Mouse (Mus musculus): Measurements from ENCODE around the gene Sstr3. TPM values are rescaled to one million over a fixed set of nuclear protein-coding genes. Genes with fewer than 3 reads are reported as not detected.

Gene Sstr3
- polyA plus RNA-seq, 1 experiment from 2014 or later: not detected

GRCm38 (mm10) chr15:78587050-78587994 lies 42.8 kb upstream of the Sstr3 start:
- Histone ChIP-seq H3K27ac (ENCODE audit: low read depth, low read length) (no peak overlapping the region), H3K9ac (ENCODE audit: low read depth, low read length) (no peak overlapping the region), H3K36me3 (ENCODE audit: control insufficient read depth, insufficient read depth, low read length) (no peaks in the 10 kb centered on the region), H3K4me2 (no peak overlapping the region), H3K4me3 (ENCODE audit: low read depth, low read length) (no peak overlapping the region), H3K4me1 (replicated peaks; ENCODE audit: control insufficient read depth, insufficient read depth, low read length) (peaks cover 2% of the 10 kb centered on the region), H3K9me3 (ENCODE audit: control insufficient read depth, low read length) (no peaks in the 10 kb centered on the region), H3K27me3 (replicated peaks; ENCODE audit: control insufficient read depth, insufficient read depth, low read length) (no peaks in the 10 kb centered on the region)
- 51% methylated on average over 18 of the region's 18 CpGs for WGBS
- ATAC-seq (replicated peaks; ENCODE audit: low FRiP score) (peak; percentile 61), DNase-seq (ENCODE audit: low spot score) (peak; percentile 77)

- no peak overlapping the region for H3K27ac ChIP-seq (ENCODE audit: low read depth, low read length)
- H3K4me3 ChIP-seq (ENCODE audit: low read depth, low read length): no peak overlapping the region
- no peaks in the 10 kb centered on the region for H3K9me3 ChIP-seq (ENCODE audit: control insufficient read depth, low read length)
- H3K4me1 ChIP-seq (replicated peaks; ENCODE audit: control insufficient read depth, insufficient read depth, low read length): peaks cover 8% of the 10 kb centered on the region
- no peak for ATAC-seq (replicated peaks; ENCODE audit: low FRiP score)
- H3K4me2 ChIP-seq: no peak overlapping the region
- no peak for DNase-seq (ENCODE audit: low spot score)
- H3K9ac ChIP-seq (ENCODE audit: low read depth, low read length): no peak overlapping the region
- H3K27me3 ChIP-seq (replicated peaks; ENCODE audit: control insufficient read depth, insufficient read depth, low read length): no peaks in the 10 kb centered on the region
- no peaks in the 10 kb centered on the region for H3K36me3 ChIP-seq (ENCODE audit: control insufficient read depth, insufficient read depth, low read length)
- WGBS: 84% methylated on average over 7 of the region's 7 CpGs
Observed at GRCm38 (mm10) chr15:78585404-78585803, 40.9 kb upstream of the Sstr3 start.

GRCm38 (mm10) chr15:78583352-78583751 lies 38.9 kb upstream of the Sstr3 start:
- no peak overlapping the region for H3K4me2 ChIP-seq
- H3K36me3 ChIP-seq (ENCODE audit: control insufficient read depth, insufficient read depth, low read length): no peaks in the 10 kb centered on the region
- H3K27me3 ChIP-seq (replicated peaks; ENCODE audit: control insufficient read depth, insufficient read depth, low read length): no peaks in the 10 kb centered on the region
- no peaks in the 10 kb centered on the region for H3K9me3 ChIP-seq (ENCODE audit: control insufficient read depth, low read length)
- WGBS: 30% methylated on average over 11 of the region's 11 CpGs
- H3K4me3 ChIP-seq (ENCODE audit: low read depth, low read length): no peak overlapping the region
- DNase-seq (ENCODE audit: low spot score) (no peak), ATAC-seq (replicated peaks; ENCODE audit: low FRiP score) (no peak)
- H3K9ac ChIP-seq (ENCODE audit: low read depth, low read length): no peak overlapping the region
- peaks cover 12% of the 10 kb centered on the region for H3K4me1 ChIP-seq (replicated peaks; ENCODE audit: control insufficient read depth, insufficient read depth, low read length)
- H3K27ac ChIP-seq (ENCODE audit: low read depth, low read length): no peak overlapping the region

- Histone ChIP-seq H3K9ac (ENCODE audit: low read depth, low read length) (no peak overlapping the region), H3K4me2 (no peak overlapping the region), H3K36me3 (ENCODE audit: control insufficient read depth, insufficient read depth, low read length) (no peaks in the 10 kb centered on the region), H3K4me1 (replicated peaks; ENCODE audit: control insufficient read depth, insufficient read depth, low read length) (peaks cover 30% of the 10 kb centered on the region), H3K27me3 (replicated peaks; ENCODE audit: control insufficient read depth, insufficient read depth, low read length) (no peaks in the 10 kb centered on the region), H3K27ac (ENCODE audit: low read depth, low read length) (no peak overlapping the region), H3K4me3 (ENCODE audit: low read depth, low read length) (no peak overlapping the region), H3K9me3 (ENCODE audit: control insufficient read depth, low read length) (no peaks in the 10 kb centered on the region)
- DNase-seq (ENCODE audit: low spot score) (no peak), ATAC-seq (replicated peaks; ENCODE audit: low FRiP score) (no peak)
- 64% methylated on average over 4 of the region's 4 CpGs for WGBS
Observed at GRCm38 (mm10) chr15:78576284-78576810, 31.9 kb upstream of the Sstr3 start.

GRCm38 (mm10) chr15:78572658-78573397 lies 28.3 kb upstream of the Sstr3 start, which contains the start of gene Rac2:
Gene Rac2, minus strand, starts transcription at chr15:78572783.
- H3K36me3 ChIP-seq (ENCODE audit: control insufficient read depth, insufficient read depth, low read length): no peaks in the 10 kb centered on the region
- peak within 1 kb of the TSS; percentile 98 for H3K27ac ChIP-seq (ENCODE audit: low read depth, low read length)
- H3K9ac ChIP-seq (ENCODE audit: low read depth, low read length): peak within 1 kb of the TSS; percentile 74
- no peaks in the 10 kb centered on the region for H3K9me3 ChIP-seq (ENCODE audit: control insufficient read depth, low read length)
- H3K4me3 ChIP-seq (ENCODE audit: low read depth, low read length): peak within 1 kb of the TSS; percentile 57
- no peaks in the 10 kb centered on the region for H3K27me3 ChIP-seq (replicated peaks; ENCODE audit: control insufficient read depth, insufficient read depth, low read length)
- ATAC-seq (replicated peaks; ENCODE audit: low FRiP score) (peak; percentile 53), DNase-seq (ENCODE audit: low spot score) (no peak)
- peaks cover 27% of the 10 kb centered on the region for H3K4me1 ChIP-seq (replicated peaks; ENCODE audit: control insufficient read depth, insufficient read depth, low read length)
- 42% methylated on average over 8 of the region's 8 CpGs for WGBS
- H3K4me2 ChIP-seq: peak within 1 kb of the TSS; percentile 73

GRCm38 (mm10) chr15:78572270-78572600 lies 27.8 kb upstream of the Sstr3 start:
- peaks cover 29% of the 10 kb centered on the region for H3K4me1 ChIP-seq (replicated peaks; ENCODE audit: control insufficient read depth, insufficient read depth, low read length)
- H3K9me3 ChIP-seq (ENCODE audit: control insufficient read depth, low read length): no peaks in the 10 kb centered on the region
- 41% methylated on average over 5 of the region's 5 CpGs for WGBS
- H3K4me2 ChIP-seq: peak overlapping the region; percentile 73
- peak overlapping the region; percentile 98 for H3K27ac ChIP-seq (ENCODE audit: low read depth, low read length)
- H3K9ac ChIP-seq (ENCODE audit: low read depth, low read length): peak overlapping the region; percentile 74
- ATAC-seq (replicated peaks; ENCODE audit: low FRiP score) (peak; percentile 52), DNase-seq (ENCODE audit: low spot score) (no peak)
- no peaks in the 10 kb centered on the region for H3K27me3 ChIP-seq (replicated peaks; ENCODE audit: control insufficient read depth, insufficient read depth, low read length)
- peak overlapping the region; percentile 57 for H3K4me3 ChIP-seq (ENCODE audit: low read depth, low read length)
- no peaks in the 10 kb centered on the region for H3K36me3 ChIP-seq (ENCODE audit: control insufficient read depth, insufficient read depth, low read length)

GRCm38 (mm10) chr15:78571554-78572269 lies 27.2 kb upstream of the Sstr3 start:
- Histone ChIP-seq H3K36me3 (ENCODE audit: control insufficient read depth, insufficient read depth, low read length) (no peaks in the 10 kb centered on the region), H3K4me2 (peak overlapping the region; percentile 73), H3K4me3 (ENCODE audit: low read depth, low read length) (peak overlapping the region; percentile 57), H3K9me3 (ENCODE audit: control insufficient read depth, low read length) (no peaks in the 10 kb centered on the region), H3K27ac (ENCODE audit: low read depth, low read length) (peak overlapping the region; percentile 98), H3K9ac (ENCODE audit: low read depth, low read length) (peak overlapping the region; percentile 74), H3K27me3 (replicated peaks; ENCODE audit: control insufficient read depth, insufficient read depth, low read length) (no peaks in the 10 kb centered on the region), H3K4me1 (replicated peaks; ENCODE audit: control insufficient read depth, insufficient read depth, low read length) (peaks cover 29% of the 10 kb centered on the region)
- peak; percentile 77 for DNase-seq (ENCODE audit: low spot score)
- ATAC-seq (replicated peaks; ENCODE audit: low FRiP score): peak; percentile 94
- 18% methylated on average over 16 of the region's 16 CpGs for WGBS

- no peak overlapping the region for H3K27ac ChIP-seq (ENCODE audit: low read depth, low read length)
- H3K4me1 ChIP-seq (replicated peaks; ENCODE audit: control insufficient read depth, insufficient read depth, low read length): peaks cover 37% of the 10 kb centered on the region
- 86% methylated on average over 5 of the region's 5 CpGs for WGBS
- no peak overlapping the region for H3K4me3 ChIP-seq (ENCODE audit: low read depth, low read length)
- no peaks in the 10 kb centered on the region for H3K27me3 ChIP-seq (replicated peaks; ENCODE audit: control insufficient read depth, insufficient read depth, low read length)
- no peaks in the 10 kb centered on the region; the same call in 1 of the 2 replicates for H3K36me3 ChIP-seq (ENCODE audit: control insufficient read depth, insufficient read depth, low read length)
- H3K9ac ChIP-seq (ENCODE audit: low read depth, low read length): no peak overlapping the region
- no peak for ATAC-seq (replicated peaks; ENCODE audit: low FRiP score)
- no peak overlapping the region for H3K4me2 ChIP-seq
- no peaks in the 10 kb centered on the region for H3K9me3 ChIP-seq (ENCODE audit: control insufficient read depth, low read length)
- DNase-seq (ENCODE audit: low spot score): no peak
Observed at GRCm38 (mm10) chr15:78570170-78570569, 25.7 kb upstream of the Sstr3 start.

All from liver, embryonic 11.5 days (tissue).